Mouse (Mus musculus) heart, embryonic 11.5 days (tissue): ENCODE data around the gene Gramd1a. TPM values are rescaled to one million over a fixed set of nuclear protein-coding genes. Genes with fewer than 3 reads are reported as not detected.

Experiments used
- ATAC-seq: fragments of 200-750 bp; cut with Nextera tagmentation; replicated peaks from 2 replicates; pipeline ENCODE4 v1.8.0; 2017; ENCODE audit warnings: moderate library complexity; ENCODE audit not compliant: insufficient number of reproducible peaks, low FRiP score, low TSS enrichment
- H3K27ac ChIP-seq: fragments of 300-500 bp; sonication (generic); 2 replicates; pipeline ENCODE4 v1.5.1; 2014; ENCODE audit warnings: mild to moderate bottlenecking, low read depth, low read length
- H3K27me3 ChIP-seq: fragments of 300-500 bp; sonication (generic); 2 replicates; pipeline ENCODE4 v1.6.1; 2014; ENCODE audit warnings: mild to moderate bottlenecking, low read length, mixed read lengths; ENCODE audit not compliant: control insufficient read depth, insufficient read depth
- H3K36me3 ChIP-seq: fragments of 300-500 bp; sonication (generic); 2 replicates; pipeline ENCODE4 v1.6.1; 2014; ENCODE audit warnings: mild to moderate bottlenecking, low read length, moderate library complexity, mixed read lengths; ENCODE audit not compliant: control insufficient read depth, insufficient read depth
- H3K4me1 ChIP-seq: fragments of 300-500 bp; sonication (generic); 2 replicates; pipeline ENCODE4 v1.6.1; 2014; ENCODE audit warnings: low read length; ENCODE audit not compliant: control insufficient read depth, insufficient read depth
- H3K4me2 ChIP-seq: fragments of 300-500 bp; sonication (generic); 2 replicates; pipeline ENCODE4 v1.6.1; 2014; ENCODE audit warnings: mild to moderate bottlenecking, moderate library complexity
- H3K4me3 ChIP-seq: fragments of 300-500 bp; sonication (generic); 2 replicates; pipeline ENCODE4 v1.5.1; 2014; ENCODE audit warnings: low read depth, low read length
- H3K9ac ChIP-seq: fragments of 300-500 bp; sonication (generic); 2 replicates; pipeline ENCODE4 v1.6.1; 2014; ENCODE audit warnings: mild to moderate bottlenecking, low read depth, low read length, moderate library complexity
- H3K9me3 ChIP-seq: fragments of 300-500 bp; sonication (generic); replicated peaks from 2 replicates; pipeline ENCODE4 v1.6.1; 2016; ENCODE audit warnings: low read length; ENCODE audit not compliant: control insufficient read depth
- WGBS: fragments of 180-500 bp; shearing (Covaris S2); extraction: QIAGEN DNeasy Blood & Tissue Kit; methylation state at CpG from one replicate; pipeline ENCODE4 v1.1.7; 2014; ENCODE audit not compliant: insufficient replicate concordance; 5-methylcytosine and 5-hydroxymethylcytosine counted together
- polyA plus RNA-seq: library from polyadenylated mRNA; unstranded; fragments of >200 nt; fragmentation: Nextera tagmentation; extraction: Ambion mirVana; gene quantifications from 2 replicates; pipeline ENCODE4 v1.2.1, GENCODE M21; 2014

Gramd1a gene
- polyA plus RNA-seq, 1 experiment from 2014 or later = 49.0 TPM

DNA sequence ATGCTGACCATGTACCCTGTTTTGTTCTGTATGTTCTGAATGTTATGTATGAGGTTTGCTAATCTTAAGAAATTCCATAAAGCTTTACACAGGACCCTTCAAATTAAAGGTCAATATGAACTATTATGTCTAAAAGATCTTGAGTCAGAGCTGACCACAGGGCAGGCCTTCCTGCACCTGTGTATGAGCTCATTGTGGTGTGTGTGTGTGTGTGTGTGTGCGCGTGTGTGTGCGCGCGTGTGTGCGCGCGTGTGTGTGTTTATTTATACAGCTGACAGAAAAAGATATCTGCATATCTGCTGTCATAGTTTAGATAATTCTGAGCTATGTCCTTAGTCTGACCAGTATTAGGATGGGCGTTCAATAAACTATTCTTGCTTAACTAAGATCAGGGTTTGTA is 14.8 kb upstream of the Gramd1a start:
- Histone ChIP-seq H3K9me3 (no peaks in the 10 kb centered on the region), H3K4me1 (no peaks in the 10 kb centered on the region), H3K36me3 (no peaks in the 10 kb centered on the region), H3K4me2 (no peak overlapping the region), H3K4me3 (no peak overlapping the region), H3K27me3 (no peaks in the 10 kb centered on the region), H3K9ac (no peak overlapping the region), H3K27ac (no peak overlapping the region)
- WGBS = 91% methylated on average over 9 of the region's 9 CpGs
- ATAC-seq = no peak

DNA sequence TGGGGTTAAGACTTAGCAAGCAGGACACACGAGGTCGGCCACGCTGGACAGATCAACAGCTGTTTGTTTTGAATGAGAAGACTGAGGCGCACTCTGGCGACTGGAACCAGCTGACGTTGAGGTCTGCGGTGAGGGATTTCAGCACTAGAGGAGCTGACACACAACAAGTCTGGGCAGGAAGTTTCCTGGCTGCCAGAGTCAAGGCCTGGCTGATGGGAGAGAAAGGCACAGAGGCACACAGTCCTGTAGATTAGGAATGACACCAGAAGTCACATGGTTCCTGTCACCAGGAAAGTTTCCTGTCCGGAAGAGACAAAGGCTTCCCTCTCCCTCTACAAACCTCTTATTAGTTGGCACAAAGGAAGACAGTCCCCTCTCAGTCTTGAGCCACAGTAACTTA is 12.7 kb upstream of the Gramd1a start:
- peak overlapping the region; percentile 36; the same call in 1 of the 2 replicates for H3K27ac ChIP-seq
- ATAC-seq = peak; percentile 75
- H3K4me2 ChIP-seq = no peak overlapping the region
- no peaks in the 10 kb centered on the region for H3K4me1 ChIP-seq
- WGBS = 32% methylated on average over 8 of the region's 8 CpGs
- H3K27me3 ChIP-seq = no peaks in the 10 kb centered on the region
- no peaks in the 10 kb centered on the region for H3K36me3 ChIP-seq
- H3K4me3 ChIP-seq = no peak overlapping the region
- H3K9me3 ChIP-seq = no peaks in the 10 kb centered on the region
- H3K9ac ChIP-seq = no peak overlapping the region

DNA sequence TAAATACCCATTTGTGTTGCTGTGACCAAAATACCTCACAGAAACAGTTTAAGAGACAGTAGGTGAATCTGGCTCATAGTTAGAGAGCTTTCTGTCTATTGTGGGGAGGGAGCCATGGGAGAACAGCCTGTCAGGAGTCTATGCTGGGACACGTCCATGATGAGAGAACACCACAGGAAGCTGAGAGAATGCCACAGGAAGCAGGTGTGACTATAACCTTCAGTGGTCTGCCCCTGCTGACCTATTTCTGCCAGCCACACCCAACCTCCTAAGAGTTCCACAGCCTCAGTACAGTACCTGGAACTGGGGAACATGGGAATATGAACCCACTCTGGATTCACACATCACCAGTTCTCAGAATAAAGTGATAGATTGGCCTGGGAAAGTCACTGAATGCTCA is 9.1 kb upstream of the Gramd1a start:
- Histone ChIP-seq H3K4me3 (no peak overlapping the region), H3K9ac (no peak overlapping the region), H3K4me1 (no peaks in the 10 kb centered on the region; the same call in 1 of the 2 replicates), H3K36me3 (no peaks in the 10 kb centered on the region), H3K4me2 (no peak overlapping the region), H3K27ac (no peak overlapping the region), H3K27me3 (no peaks in the 10 kb centered on the region), H3K9me3 (no peaks in the 10 kb centered on the region)
- no peak for ATAC-seq
- 52% methylated on average over 1 of the region's 1 CpGs for whole genome bisulfite sequencing

DNA sequence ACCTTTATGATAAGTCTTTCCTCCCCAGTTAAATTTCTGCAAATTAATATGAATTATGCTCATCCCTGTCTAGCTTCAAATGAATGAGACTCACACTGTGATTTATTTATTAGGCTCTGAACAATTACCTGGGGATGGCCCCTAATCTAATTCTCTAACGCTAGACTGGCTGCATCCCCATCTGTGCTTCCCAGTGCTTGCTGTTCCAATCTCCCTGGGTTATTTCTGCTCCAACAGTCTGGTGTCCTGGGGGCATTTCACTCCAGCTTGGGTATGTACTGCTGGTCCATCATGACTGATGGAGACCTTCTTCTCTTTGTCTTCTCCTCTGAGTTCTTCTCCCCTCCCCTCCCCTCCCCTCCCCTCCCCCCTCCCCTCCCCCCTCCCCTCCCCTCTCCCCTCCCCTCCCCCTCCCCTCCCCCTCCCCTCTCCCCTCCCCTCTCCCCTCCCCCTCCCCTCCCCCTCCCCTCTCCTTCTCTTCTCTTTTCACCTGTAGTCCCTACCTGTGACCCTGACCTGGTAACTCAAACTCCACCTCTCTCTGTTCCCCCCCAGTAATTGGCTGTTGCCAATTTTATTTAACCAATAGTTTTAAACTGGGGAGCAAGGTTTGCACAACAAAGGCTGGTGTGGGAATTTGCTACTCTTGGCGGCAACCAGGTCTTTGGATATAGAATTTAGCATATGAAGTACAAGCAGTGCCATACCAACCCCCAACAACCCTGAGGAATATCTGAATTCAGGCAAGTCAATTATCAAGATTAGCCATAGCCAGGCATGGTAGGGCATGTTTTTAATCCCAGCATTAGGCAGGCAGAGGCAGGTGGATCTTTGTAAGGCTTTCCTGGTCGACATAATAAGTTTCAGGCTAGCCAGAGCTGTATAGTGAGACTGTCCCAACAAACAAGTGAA is 8.2 kb upstream of the Gramd1a start:
- Histone ChIP-seq H3K9me3 (0 out of 2 replicates have a peak, but pooled peaks cover 3% of the 10 kb centered on the region), H3K27ac (no peak overlapping the region), H3K4me2 (no peak overlapping the region), H3K9ac (no peak overlapping the region), H3K27me3 (no peaks in the 10 kb centered on the region), H3K4me1 (no peaks in the 10 kb centered on the region; the same call in 1 of the 2 replicates), H3K4me3 (no peak overlapping the region), H3K36me3 (no peaks in the 10 kb centered on the region)
- WGBS = 55% methylated on average over 3 of the region's 3 CpGs
- ATAC-seq = no peak

DNA sequence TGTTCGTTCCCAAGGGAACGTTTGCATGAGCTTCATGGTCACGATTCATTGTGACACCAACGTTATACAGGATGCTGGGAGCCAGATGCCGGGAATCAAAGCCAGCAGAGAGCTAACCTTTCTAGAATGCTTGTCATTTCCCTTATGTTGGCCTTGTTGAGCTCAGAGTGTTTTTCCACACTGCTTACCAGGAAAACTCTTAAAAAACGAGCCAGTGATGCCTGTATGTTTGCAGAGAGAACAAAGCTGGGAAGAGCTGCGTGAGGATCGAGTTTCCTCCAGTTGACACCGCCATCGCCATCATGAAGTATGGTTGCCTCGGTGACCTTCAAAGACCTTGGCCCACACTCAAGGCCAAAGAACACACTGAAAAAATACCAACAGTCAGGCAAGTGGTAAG is 6.6 kb upstream of the Gramd1a start:
- Histone ChIP-seq H3K4me2 (no peak overlapping the region), H3K27ac (no peak overlapping the region), H3K36me3 (no peaks in the 10 kb centered on the region), H3K27me3 (no peaks in the 10 kb centered on the region), H3K4me1 (no peaks in the 10 kb centered on the region; the same call in 1 of the 2 replicates), H3K9me3 (0 out of 2 replicates have a peak, but pooled peaks cover 3% of the 10 kb centered on the region), H3K9ac (no peak overlapping the region), H3K4me3 (no peak overlapping the region)
- no peak for ATAC-seq
- 73% methylated on average over 11 of the region's 11 CpGs for WGBS

DNA sequence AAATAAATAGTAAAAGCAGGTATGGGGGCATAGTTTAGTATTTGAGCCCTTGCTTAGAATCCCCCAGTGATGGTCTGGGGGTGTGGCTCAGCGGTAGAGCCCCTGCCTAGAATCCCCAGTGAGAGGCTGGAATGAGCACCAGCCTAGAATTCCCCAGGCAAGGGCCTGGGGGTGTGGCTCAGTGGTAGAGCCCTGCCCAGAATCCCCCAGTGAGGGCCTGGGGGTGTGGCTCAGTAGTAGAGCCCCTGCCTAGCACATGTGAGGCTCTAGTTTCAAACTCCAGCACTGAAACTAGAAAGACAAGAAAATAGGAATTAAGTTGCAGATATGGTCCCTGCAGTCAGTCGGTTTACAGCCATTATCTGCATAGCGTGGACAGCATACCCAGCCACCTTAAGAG is 6.1 kb upstream of the Gramd1a start:
- no peak overlapping the region for H3K27ac ChIP-seq
- H3K27me3 ChIP-seq = no peaks in the 10 kb centered on the region
- no peak overlapping the region for H3K9ac ChIP-seq
- WGBS = 44% methylated on average over 3 of the region's 3 CpGs
- H3K36me3 ChIP-seq = no peaks in the 10 kb centered on the region
- no peak overlapping the region for H3K4me2 ChIP-seq
- 0 out of 2 replicates have a peak, but pooled peaks cover 3% of the 10 kb centered on the region for H3K9me3 ChIP-seq
- H3K4me1 ChIP-seq = no peaks in the 10 kb centered on the region; the same call in 1 of the 2 replicates
- ATAC-seq = no peak
- H3K4me3 ChIP-seq = no peak overlapping the region

DNA sequence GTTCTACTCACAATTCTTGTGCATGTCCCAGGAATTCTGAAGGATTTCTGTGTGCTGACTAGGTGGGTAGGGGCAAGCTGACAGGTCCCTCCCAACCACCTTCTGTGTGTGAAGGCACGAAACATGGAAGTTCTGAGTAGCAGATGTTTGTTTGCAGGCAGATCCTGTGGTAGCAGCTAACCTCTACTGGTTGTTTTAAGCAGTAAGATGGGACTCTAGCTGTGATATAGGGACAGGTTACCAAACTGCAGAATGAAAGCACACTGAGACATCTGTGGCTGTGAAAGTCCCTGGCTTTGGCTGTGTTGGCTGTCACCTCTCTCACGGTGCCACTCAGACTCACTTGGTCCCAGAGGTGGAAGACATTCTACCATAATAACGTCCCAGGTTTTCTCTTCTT is 5.5 kb upstream of the Gramd1a start:
- Histone ChIP-seq H3K4me3 (no peak overlapping the region), H3K27ac (no peak overlapping the region), H3K36me3 (no peaks in the 10 kb centered on the region), H3K27me3 (no peaks in the 10 kb centered on the region), H3K9ac (no peak overlapping the region), H3K4me1 (no peaks in the 10 kb centered on the region; the same call in 1 of the 2 replicates), H3K9me3 (0 out of 2 replicates have a peak, but pooled peaks cover 3% of the 10 kb centered on the region), H3K4me2 (no peak overlapping the region)
- no peak for ATAC-seq
- WGBS = 65% methylated on average over 3 of the region's 3 CpGs

DNA sequence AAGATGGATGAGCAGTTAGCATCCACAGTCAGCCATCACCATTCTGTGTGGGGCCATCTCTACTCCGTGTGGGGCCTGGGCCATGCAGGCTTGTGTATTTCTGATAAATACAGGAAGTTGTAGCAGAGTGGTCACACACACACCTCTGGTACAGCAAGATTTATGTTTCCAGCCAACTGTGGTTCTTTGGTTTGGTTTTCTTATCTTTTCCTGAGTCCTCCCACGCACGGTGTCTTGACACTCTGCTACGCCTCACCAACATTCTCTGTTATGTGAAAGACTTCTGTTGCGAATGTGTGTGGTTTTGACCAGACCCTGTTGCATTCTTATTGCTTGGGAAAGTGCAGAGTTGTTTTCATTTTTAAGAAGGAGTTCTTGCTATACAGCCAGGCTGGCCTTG is 5.1 kb upstream of the Gramd1a start:
- ATAC-seq = no peak
- H3K36me3 ChIP-seq = no peaks in the 10 kb centered on the region
- no peak overlapping the region for H3K27ac ChIP-seq
- H3K4me2 ChIP-seq = no peak overlapping the region
- 53% methylated on average over 5 of the region's 5 CpGs for WGBS
- no peaks in the 10 kb centered on the region for H3K27me3 ChIP-seq
- H3K4me3 ChIP-seq = no peak overlapping the region
- no peak overlapping the region for H3K9ac ChIP-seq
- 0 out of 2 replicates have a peak, but pooled peaks cover 3% of the 10 kb centered on the region for H3K9me3 ChIP-seq
- H3K4me1 ChIP-seq = no peaks in the 10 kb centered on the region; the same call in 1 of the 2 replicates
